Mouse (Mus musculus): ENCODE data around the gene Wdr43. TPM values are rescaled to one million over a fixed set of nuclear protein-coding genes. Genes with fewer than 3 reads are reported as not detected.

The Wdr43 gene
- polyA plus RNA-seq, 2 experiments from 2014 or later, result 106 to 132 TPM

- ATAC-seq, result no peak
Observed at GRCm38 (mm10) chr17:71705550-71706480, 90.1 kb downstream of the Wdr43 start.

GRCm38 (mm10) chr17:71707715-71708114 lies 92.0 kb downstream of the Wdr43 start:
- no peak for ATAC-seq

Other genes starting within 250 kb of the Wdr43 start
- gene Gm4707, start 156.0 kb upstream of the Wdr43 start, polyA plus RNA-seq (2017; shearing (Covaris generic)), result 10 to 100 TPM; 17.1 to 19.9 TPM
- 10 to 100 TPM; 77.1 to 98.8 TPM for gene Smchd1, start 140.6 kb upstream of the Wdr43 start, polyA plus RNA-seq (2017; shearing (Covaris generic))
- gene Ndc80, start 89.0 kb upstream of the Wdr43 start, polyA plus RNA-seq (2017; shearing (Covaris generic)), result 10 to 100 TPM; 23.7 to 24.7 TPM
- gene Spdya, start 63.8 kb upstream of the Wdr43 start, polyA plus RNA-seq (2017; shearing (Covaris generic)), result under 1 TPM; 0.54 to 0.93 TPM
- not detected for gene Togaram2, start 57.4 kb downstream of the Wdr43 start, polyA plus RNA-seq (2017; shearing (Covaris generic))
- gene Pcare, start 137.0 kb downstream of the Wdr43 start, polyA plus RNA-seq (2017; shearing (Covaris generic)), result not detected
- gene Clip4, start 152.6 kb downstream of the Wdr43 start, polyA plus RNA-seq (2017; shearing (Covaris generic)), result not detected